Mouse (Mus musculus): Measurements from ENCODE around the gene Tspan15. TPM values are rescaled to one million over a fixed set of nuclear protein-coding genes. Genes with fewer than 3 reads are reported as not detected.

Tspan15 gene
- total and polyA plus RNA-seq, 3 experiments = 0.23 to 2.2 TPM; not detected in 1

GRCm38 (mm10) chr10:62238688-62239087 is 7.6 kb upstream of the Tspan15 start:
- H3K9ac ChIP-seq (ENCODE audit: control insufficient read depth, low read depth, low read length, poor library complexity, severe bottlenecking) = no peak overlapping the region
- no peaks in the 10 kb centered on the region for H3K36me3 ChIP-seq (ENCODE audit: control insufficient read depth in 1 of 2, insufficient read depth in 2 of 2, low read length in 2 of 2)
- TF ChIP-seq BHLHE40 (IDR thresholded peaks at IDR 0.05; ENCODE audit: borderline replicate concordance, low read depth, low read length) = no peak
- TF ChIP-seq USF2 (IDR thresholded peaks at IDR 0.05; ENCODE audit: borderline replicate concordance in 1 of 2, insufficient read depth in 1 of 2, low read depth in 1 of 2, low read length in 2 of 2) = no peak
- no peak for TF ChIP-seq CHD1 (IDR thresholded peaks at IDR 0.05; ENCODE audit: low read depth, low read length)
- TF ChIP-seq POLR2AphosphoS5 (IDR thresholded peaks at IDR 0.05; ENCODE audit: borderline replicate concordance, low read depth, low read length) = no peak
- TF ChIP-seq RCOR1 (IDR thresholded peaks at IDR 0.05; ENCODE audit: low read depth, low read length) = no peak
- TF ChIP-seq ZMIZ1 (IDR thresholded peaks at IDR 0.05; ENCODE audit: low read depth, low read length) = no peak
- no peak for TF ChIP-seq UBTF (IDR thresholded peaks at IDR 0.05; ENCODE audit: borderline replicate concordance, insufficient read depth, low read depth, low read length)
- TF ChIP-seq TCF12 (IDR thresholded peaks at IDR 0.05; ENCODE audit: low read depth, low read length) = no peak
- no peak for TF ChIP-seq MAZ (IDR thresholded peaks at IDR 0.05; ENCODE audit: low read depth, low read length)
- TF ChIP-seq POLR2A (IDR thresholded peaks at IDR 0.05; ENCODE audit: control insufficient read depth in 1 of 2, insufficient read depth in 1 of 2, low read depth in 1 of 2, low read length in 2 of 2, poor library complexity in 1 of 2) = no peak
- no peak for TF ChIP-seq ETS1 (IDR thresholded peaks at IDR 0.05; ENCODE audit: low read depth, low read length)
- no peak for TF ChIP-seq RAD21 (IDR thresholded peaks at IDR 0.05; ENCODE audit: low read depth, low read length)
- no peak for TF ChIP-seq MAX (IDR thresholded peaks at IDR 0.05; ENCODE audit: low read length)
- TF ChIP-seq SIN3A (IDR thresholded peaks at IDR 0.05; ENCODE audit: low read length) = no peak
- TF ChIP-seq ZKSCAN1 (IDR thresholded peaks at IDR 0.05; ENCODE audit: low read depth, low read length) = no peak
- H3K4me3 ChIP-seq (ENCODE audit: control insufficient read depth in 1 of 2, insufficient read depth in 1 of 2, low read depth in 2 of 2, low read length in 2 of 2) = no peak overlapping the region
- H3K79me2 ChIP-seq (ENCODE audit: control insufficient read depth, insufficient read depth, low read length, poor library complexity) = no peaks in the 10 kb centered on the region
- DNase-seq (ENCODE audit: low read depth, low spot score) = no peak
- H3K27ac ChIP-seq (ENCODE audit: control insufficient read depth, low read depth, low read length) = no peak overlapping the region
- H3K4me1 ChIP-seq (ENCODE audit: control insufficient read depth in 1 of 2, insufficient read depth in 2 of 2, low read length in 2 of 2) = no peaks in the 10 kb centered on the region
- no peaks in the 10 kb centered on the region; a peak in 1 of 4 replicates for H3K27me3 ChIP-seq (ENCODE audit: control insufficient read depth in 1 of 2, insufficient read depth in 2 of 2, low read length in 2 of 2)
- no peaks in the 10 kb centered on the region for H3K9me3 ChIP-seq (replicated peaks; ENCODE audit: insufficient read depth, low read length)

- Histone ChIP-seq H3K9ac (ENCODE audit: control insufficient read depth, low read depth, low read length, poor library complexity, severe bottlenecking) (no peak overlapping the region), H3K27me3 (ENCODE audit: control insufficient read depth in 1 of 2, insufficient read depth in 2 of 2, low read length in 2 of 2) (no peaks in the 10 kb centered on the region; a peak in 1 of 4 replicates), H3K79me2 (ENCODE audit: control insufficient read depth, insufficient read depth, low read length, poor library complexity) (no peaks in the 10 kb centered on the region), H3K9me3 (replicated peaks; ENCODE audit: insufficient read depth, low read length) (no peaks in the 10 kb centered on the region), H3K36me3 (ENCODE audit: control insufficient read depth in 1 of 2, insufficient read depth in 2 of 2, low read length in 2 of 2) (no peaks in the 10 kb centered on the region), H3K4me1 (ENCODE audit: control insufficient read depth in 1 of 2, insufficient read depth in 2 of 2, low read length in 2 of 2) (no peaks in the 10 kb centered on the region), H3K4me3 (ENCODE audit: control insufficient read depth in 1 of 2, insufficient read depth in 1 of 2, low read depth in 2 of 2, low read length in 2 of 2) (no peak overlapping the region), H3K27ac (ENCODE audit: control insufficient read depth, low read depth, low read length) (no peak overlapping the region)
- DNase-seq (ENCODE audit: low read depth, low spot score) = no peak
- TF ChIP-seq NRF1 (IDR thresholded peaks at IDR 0.05; ENCODE audit: insufficient read depth, low read depth, low read length, poor library complexity, severe bottlenecking) (no peak), MYB (IDR thresholded peaks at IDR 0.05; ENCODE audit: low read depth, low read length) (no peak), ZKSCAN1 (IDR thresholded peaks at IDR 0.05; ENCODE audit: low read depth, low read length) (no peak), CHD2 (IDR thresholded peaks at IDR 0.05; ENCODE audit: low read length) (no peak), RCOR1 (IDR thresholded peaks at IDR 0.05; ENCODE audit: low read depth, low read length) (no peak), ELF1 (IDR thresholded peaks at IDR 0.05; ENCODE audit: low read depth, low read length) (no peak), MYC (IDR thresholded peaks at IDR 0.05; ENCODE audit: low read depth, low read length) (no peak), TAL1 (IDR thresholded peaks at IDR 0.05; ENCODE audit: low read length) (no peak), EP300 (IDR thresholded peaks at IDR 0.05; ENCODE audit: low read depth in 1 of 2, low read length in 2 of 2) (no peak), NELFE (IDR thresholded peaks at IDR 0.05; ENCODE audit: low read depth, low read length) (no peak), POLR2A (IDR thresholded peaks at IDR 0.05; ENCODE audit: control insufficient read depth in 1 of 2, insufficient read depth in 1 of 2, low read depth in 1 of 2, low read length in 2 of 2, poor library complexity in 1 of 2) (no peak), USF1 (IDR thresholded peaks at IDR 0.05; ENCODE audit: low read depth, low read length) (no peak), USF2 (IDR thresholded peaks at IDR 0.05; ENCODE audit: borderline replicate concordance in 1 of 2, insufficient read depth in 1 of 2, low read depth in 1 of 2, low read length in 2 of 2) (no peak)
Measured at GRCm38 (mm10) chr10:62237205-62237604, 6.2 kb upstream of the Tspan15 start.

Data from MEL (cell line).